Mouse (Mus musculus) cerebellum, adult 2 months (tissue): ENCODE data around the gene Rb1. TPM values are rescaled to one million over a fixed set of nuclear protein-coding genes. Genes with fewer than 3 reads are reported as not detected.

Source experiments
- DNase-seq, 2 experiments: peaks; one replicate each; pipeline ENCODE4 v3.0.0; 2021
- H3K27ac ChIP-seq: fragments of 200-500 bp; 2 replicates; pipeline ENCODE4 v1.5.1; 2012; ENCODE audit warnings: low read length, control low read depth, inconsistent platforms; ENCODE audit not compliant: insufficient read depth
- H3K27me3 ChIP-seq: fragments of 200-500 bp; 2 replicates; pipeline ENCODE4 v1.6.1; 2012; ENCODE audit warnings: inconsistent platforms, mild to moderate bottlenecking, low read length, moderate library complexity; ENCODE audit not compliant: control insufficient read depth, insufficient read depth
- H3K4me1 ChIP-seq: fragments of 200-500 bp; 2 replicates; pipeline ENCODE4 v1.6.1; 2011; ENCODE audit warnings: low read length; ENCODE audit not compliant: control insufficient read depth, insufficient read depth
- H3K4me3 ChIP-seq: fragments of 200-500 bp; replicated peaks from 2 replicates; pipeline ENCODE3; 2011; ENCODE audit warnings: mild to moderate bottlenecking, low read depth, low read length, control low read depth; ENCODE audit not compliant: insufficient read depth
- CTCF ChIP-seq: fragments of 200-500 bp; IDR thresholded peaks from 2 replicates; pipeline ENCODE4 v1.5.1; 2011; ENCODE audit warnings: low read depth, mild to moderate bottlenecking, control low read depth, low read length, moderate library complexity, borderline replicate concordance; ENCODE audit not compliant: insufficient read depth
- POLR2A ChIP-seq: fragments of 200-500 bp; IDR thresholded peaks from 2 replicates; pipeline ENCODE4 v1.6.1; 2011; ENCODE audit warnings: low read length, control low read depth, borderline replicate concordance; ENCODE audit not compliant: insufficient read depth
- WGBS: fragments of 180-500 bp; shearing (Covaris S2); methylation state at CpG from one replicate; pipeline ENCODE4 v1.1.7; 2018; 5-methylcytosine and 5-hydroxymethylcytosine counted together
- polyA plus RNA-seq: library from polyadenylated mRNA; depleted of rRNA; stranded (reverse); fragments of >200 nt; gene quantifications from 2 replicates; pipeline ENCODE4 v1.2.3, GENCODE M21; 2012; rRNA removed

Rb1 gene
- polyA plus RNA-seq = 21.2 and 22.4 TPM in 2 replicates

DNA sequence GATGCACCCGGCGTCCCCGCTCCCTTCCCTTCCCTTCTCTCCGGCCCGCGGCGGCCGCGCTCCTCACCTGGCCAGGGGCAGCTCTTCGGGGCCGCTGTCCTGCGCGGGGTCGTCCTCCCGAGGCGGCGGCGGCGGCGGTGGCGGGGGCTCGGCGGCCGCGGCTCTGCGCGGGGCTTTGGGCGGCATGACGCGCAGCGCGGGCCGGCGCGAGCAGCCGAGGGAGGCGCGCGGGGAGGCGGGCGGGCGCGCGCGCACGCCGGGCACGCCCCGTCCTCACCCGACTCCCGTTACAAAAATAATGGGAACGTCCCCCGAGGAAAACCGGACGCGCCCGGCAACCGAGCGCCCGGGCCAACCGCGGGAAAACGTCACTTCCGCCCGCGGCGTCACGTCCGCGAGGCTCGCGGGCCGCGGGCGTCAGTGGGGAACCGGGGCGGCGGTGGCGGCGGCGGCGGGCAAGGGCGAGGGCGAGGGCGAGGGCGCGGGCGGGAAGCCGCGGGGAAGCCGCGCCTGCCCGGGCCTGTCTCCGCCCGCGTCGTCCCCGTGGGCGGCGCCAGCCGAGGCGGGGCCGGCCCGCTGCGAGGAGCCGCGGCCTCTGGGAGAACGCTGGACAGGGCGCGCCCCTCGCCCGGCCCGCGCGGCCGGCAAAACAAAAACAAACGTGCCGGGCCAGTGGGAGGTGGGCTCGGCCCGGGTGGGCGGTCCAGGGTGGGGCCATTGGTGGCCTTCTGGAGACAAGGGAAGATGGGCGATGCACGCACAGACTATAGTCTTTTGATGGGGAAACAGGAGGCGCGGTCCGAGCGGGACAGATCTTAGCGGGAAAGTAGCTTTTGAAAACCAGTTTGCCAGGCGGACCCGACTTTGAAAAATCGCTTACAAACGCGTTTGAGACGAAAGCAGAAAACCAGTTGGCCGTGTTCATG, at the start of gene Rb1:
Gene Rb1 (minus strand): TSS at position 367 of the 926 bp plus-strand sequence.
- under 1% methylated on average over 122 of the region's 135 CpGs for WGBS
- Histone ChIP-seq H3K27me3 (no peaks in the 10 kb centered on the region), H3K4me3 (peak within 1 kb of the TSS; percentile 67), H3K27ac (peak within 1 kb of the TSS; percentile 32), H3K4me1 (no peaks in the 10 kb centered on the region)
- no peak for TF ChIP-seq CTCF
- TF ChIP-seq POLR2A = no peak
- DNase-seq = peak; percentile 86

DNA sequence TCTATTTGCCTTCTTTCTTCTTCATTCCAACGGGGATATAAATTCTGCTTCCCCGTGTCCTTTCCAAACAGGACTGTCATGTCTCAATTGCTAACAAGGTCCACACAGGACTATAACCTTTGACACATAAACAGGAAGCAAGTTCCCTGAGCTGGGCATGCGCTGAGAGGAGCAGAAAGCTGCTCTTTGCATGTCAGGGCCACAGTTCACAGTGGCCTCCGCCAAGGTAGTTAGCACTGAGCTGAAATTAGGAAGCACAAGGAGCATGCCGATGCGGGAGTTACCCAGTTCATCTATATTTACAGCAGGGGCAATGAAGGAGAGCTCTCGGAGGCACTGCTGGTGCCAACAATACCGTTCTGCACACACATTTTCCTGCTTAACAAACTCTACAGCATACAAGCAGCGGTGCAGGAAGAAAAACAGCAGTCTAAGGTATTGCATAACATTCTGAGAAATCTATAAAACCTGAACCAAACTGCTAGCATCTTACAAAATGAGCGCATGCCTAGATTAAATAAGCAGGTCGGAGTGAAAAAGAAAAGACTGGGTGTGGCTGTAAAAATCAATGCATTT, 48.8 kb upstream of the Rb1 start:
- peak overlapping the region; percentile 41 for H3K4me3 ChIP-seq
- WGBS = 17% methylated on average over 11 of the region's 11 CpGs
- TF ChIP-seq POLR2A (no peak), CTCF (no peak)
- H3K27me3 ChIP-seq = no peaks in the 10 kb centered on the region
- peak overlapping the region; percentile 17; the same call in 1 of the 2 replicates for H3K27ac ChIP-seq
- DNase-seq = peak; percentile 48 to 61
- peaks cover 41% of the 10 kb centered on the region; the same call in 1 of the 2 replicates for H3K4me1 ChIP-seq

DNA sequence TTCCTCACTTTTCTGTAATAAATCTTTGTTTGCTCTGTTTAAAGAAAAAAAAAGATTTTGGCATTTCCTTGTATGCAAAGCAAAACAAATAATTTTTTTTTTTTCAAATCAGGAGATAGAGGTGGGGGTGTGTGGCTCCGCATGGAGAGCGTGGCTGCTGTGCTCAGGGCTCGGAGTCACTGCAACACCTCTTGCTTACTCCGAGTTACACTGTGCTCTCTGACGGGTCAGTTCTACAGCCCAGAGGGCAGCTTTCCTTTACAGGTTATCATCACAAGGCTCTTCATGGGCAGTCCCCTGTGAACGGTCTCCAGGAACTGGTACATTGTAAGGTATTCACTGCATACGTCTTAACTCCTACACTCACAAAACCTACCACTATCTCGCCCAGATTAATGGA, 48.0 kb upstream of the Rb1 start:
- no peak for DNase-seq
- TF ChIP-seq POLR2A = no peak
- no peak for TF ChIP-seq CTCF
- Histone ChIP-seq H3K4me1 (peaks cover 41% of the 10 kb centered on the region; the same call in 1 of the 2 replicates), H3K27me3 (no peaks in the 10 kb centered on the region), H3K4me3 (peak overlapping the region; percentile 1), H3K27ac (0 out of 2 replicates have a peak overlapping the region, but pooled peaks have one; percentile 24)
- WGBS = 28% methylated on average over 8 of the region's 8 CpGs

GRCm38 (mm10) chr14:73372990-73373389, 47.4 kb upstream of the Rb1 start:
- Histone ChIP-seq H3K4me1 (peaks cover 38% of the 10 kb centered on the region; the same call in 1 of the 2 replicates), H3K27ac (no peak overlapping the region), H3K4me3 (no peak overlapping the region), H3K27me3 (no peaks in the 10 kb centered on the region)
- 17% methylated on average over 4 of the region's 4 CpGs for WGBS
- no peak for TF ChIP-seq POLR2A
- TF ChIP-seq CTCF = no peak
- DNase-seq = no peak

DNA sequence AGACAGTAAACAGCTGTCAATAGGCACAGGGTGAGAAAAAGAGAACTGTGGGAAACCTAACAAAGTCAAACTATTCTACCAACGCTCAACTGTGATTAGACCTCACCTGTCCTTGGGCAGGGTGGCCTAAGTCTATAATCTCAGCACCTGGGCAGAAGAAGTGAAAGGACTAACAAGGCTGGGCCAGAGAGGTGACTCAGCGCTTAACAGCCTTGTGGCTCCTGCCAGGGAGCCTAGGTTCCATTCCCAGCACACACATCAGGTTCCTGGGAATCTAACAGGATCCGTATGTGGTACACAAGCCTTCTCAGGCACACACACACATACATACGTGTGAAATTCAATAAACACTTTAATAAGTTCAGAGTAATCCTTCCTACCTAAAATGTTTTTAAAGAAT, 46.0 kb upstream of the Rb1 start:
- TF ChIP-seq CTCF = no peak
- TF ChIP-seq POLR2A = no peak
- H3K4me3 ChIP-seq = no peak overlapping the region
- WGBS = 45% methylated on average over 4 of the region's 4 CpGs
- no peak for DNase-seq
- no peak overlapping the region for H3K27ac ChIP-seq
- peaks cover 30% of the 10 kb centered on the region; the same call in 1 of the 2 replicates for H3K4me1 ChIP-seq
- H3K27me3 ChIP-seq = no peaks in the 10 kb centered on the region

GRCm38 (mm10) chr14:73370695-73371372, 45.2 kb upstream of the Rb1 start:
- no peak for DNase-seq
- Histone ChIP-seq H3K4me1 (peaks cover 27% of the 10 kb centered on the region; the same call in 1 of the 2 replicates), H3K27me3 (no peaks in the 10 kb centered on the region), H3K27ac (no peak overlapping the region), H3K4me3 (no peak overlapping the region)
- no peak for TF ChIP-seq CTCF
- TF ChIP-seq POLR2A = no peak
- WGBS = 52% methylated on average over 23 of the region's 23 CpGs

DNA sequence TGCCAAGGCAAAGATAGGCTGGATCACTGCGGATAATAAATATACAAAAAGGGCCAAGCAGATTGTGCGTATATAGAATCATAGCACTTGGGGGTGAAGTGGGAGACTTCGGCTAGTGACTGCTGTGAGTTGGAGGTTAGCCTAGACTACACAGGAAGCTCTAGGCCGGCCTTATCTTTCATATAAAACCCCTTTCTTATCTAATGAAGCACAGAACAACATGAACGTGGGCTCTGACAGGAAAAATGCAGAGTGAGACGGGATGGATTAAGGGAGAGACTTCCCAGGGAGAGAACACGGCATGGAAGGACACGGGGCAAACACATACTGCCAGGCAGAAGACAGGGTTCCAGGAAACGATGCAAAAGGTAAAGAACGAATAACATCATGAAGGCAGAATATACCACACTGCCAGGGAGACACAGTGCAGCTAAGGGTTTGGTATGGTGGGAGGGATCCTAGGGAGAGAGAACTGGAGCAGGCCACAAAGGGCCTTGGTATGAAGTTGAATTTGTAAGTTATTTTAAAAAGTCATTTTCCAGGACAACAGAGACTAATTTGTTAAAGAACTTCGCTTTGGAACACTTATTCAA, 44.6 kb upstream of the Rb1 start:
- Histone ChIP-seq H3K4me1 (peaks cover 23% of the 10 kb centered on the region; the same call in 1 of the 2 replicates), H3K27ac (peak overlapping the region; percentile 50), H3K27me3 (no peaks in the 10 kb centered on the region), H3K4me3 (peak overlapping the region; percentile 4)
- 15% methylated on average over 11 of the region's 11 CpGs for WGBS
- DNase-seq = no peak
- TF ChIP-seq POLR2A (no peak), CTCF (no peak)
